Mouse (Mus musculus) lung, adult 2 months (tissue): Measurements from ENCODE around the gene Ralgapb.

Experiments
- CTCF ChIP-seq: fragments of 200-500 bp; IDR thresholded peaks from 2 replicates; pipeline ENCODE4 v1.5.1; 2011; ENCODE audit warnings: mild to moderate bottlenecking, low read length, control low read depth; ENCODE audit not compliant: insufficient read depth
- POLR2A ChIP-seq: fragments of 200-500 bp; IDR thresholded peaks from 2 replicates; pipeline ENCODE4 v1.6.1; 2011; ENCODE audit warnings: low read depth, mild to moderate bottlenecking, control low read depth, low read length, borderline replicate concordance; ENCODE audit errors: extremely low read depth

- no peak for TF ChIP-seq CTCF
- TF ChIP-seq POLR2A, result no peak
Observed at GRCm38 (mm10) chr2:158474159-158474558, 64.5 kb downstream of the Ralgapb start.
